Mouse (Mus musculus) midbrain, embryonic 13.5 days (tissue): ENCODE measurements at regions not wholly inside any gene's neighbourhood (a gene's known extent, or its start where the extent isn't known, plus 50 kb on each side); places are given as distances from the start of the nearest gene placed in this dataset.

Source experiments
- ATAC-seq: fragments of 200-750 bp; cut with Nextera tagmentation; 2 replicates; pipeline ENCODE4 v1.8.0; 2017; ENCODE audit warnings: mild to moderate bottlenecking, moderate TSS enrichment, moderate library complexity
- H3K27ac ChIP-seq: fragments of 300-500 bp; sonication (generic); 2 replicates; pipeline ENCODE4 v1.5.1; 2015; ENCODE audit warnings: inconsistent platforms, mild to moderate bottlenecking, moderate library complexity
- H3K27me3 ChIP-seq: fragments of 300-500 bp; sonication (generic); 2 replicates; pipeline ENCODE4 v1.6.1; 2015; ENCODE audit warnings: mild to moderate bottlenecking, inconsistent platforms
- H3K36me3 ChIP-seq: fragments of 300-500 bp; sonication (generic); 2 replicates; pipeline ENCODE4 v1.6.1; 2015; ENCODE audit warnings: mild to moderate bottlenecking, inconsistent platforms
- H3K4me1 ChIP-seq: fragments of 300-500 bp; sonication (generic); replicated peaks from 2 replicates; pipeline ENCODE4 v1.6.1; 2015; ENCODE audit warnings: inconsistent platforms
- H3K4me2 ChIP-seq: fragments of 300-500 bp; sonication (generic); replicated peaks from 2 replicates; pipeline ENCODE4 v1.6.1; 2015; ENCODE audit warnings: moderate library complexity, mild to moderate bottlenecking, inconsistent platforms
- H3K4me3 ChIP-seq: fragments of 300-500 bp; sonication (generic); replicated peaks from 2 replicates; pipeline ENCODE4 v1.5.1; 2015; ENCODE audit warnings: mild to moderate bottlenecking, inconsistent platforms
- H3K9ac ChIP-seq: fragments of 300-500 bp; sonication (generic); replicated peaks from 2 replicates; pipeline ENCODE4 v1.6.1; 2015; ENCODE audit warnings: mild to moderate bottlenecking, inconsistent platforms
- H3K9me3 ChIP-seq: fragments of 300-500 bp; sonication (generic); 2 replicates; pipeline ENCODE4 v1.6.1; 2016; ENCODE audit warnings: mild to moderate bottlenecking, inconsistent platforms
- WGBS: fragments of 180-500 bp; shearing (Covaris S2); methylation state at CpG from one replicate; pipeline ENCODE4 v1.1.7; 2015; 5-methylcytosine and 5-hydroxymethylcytosine counted together

DNA sequence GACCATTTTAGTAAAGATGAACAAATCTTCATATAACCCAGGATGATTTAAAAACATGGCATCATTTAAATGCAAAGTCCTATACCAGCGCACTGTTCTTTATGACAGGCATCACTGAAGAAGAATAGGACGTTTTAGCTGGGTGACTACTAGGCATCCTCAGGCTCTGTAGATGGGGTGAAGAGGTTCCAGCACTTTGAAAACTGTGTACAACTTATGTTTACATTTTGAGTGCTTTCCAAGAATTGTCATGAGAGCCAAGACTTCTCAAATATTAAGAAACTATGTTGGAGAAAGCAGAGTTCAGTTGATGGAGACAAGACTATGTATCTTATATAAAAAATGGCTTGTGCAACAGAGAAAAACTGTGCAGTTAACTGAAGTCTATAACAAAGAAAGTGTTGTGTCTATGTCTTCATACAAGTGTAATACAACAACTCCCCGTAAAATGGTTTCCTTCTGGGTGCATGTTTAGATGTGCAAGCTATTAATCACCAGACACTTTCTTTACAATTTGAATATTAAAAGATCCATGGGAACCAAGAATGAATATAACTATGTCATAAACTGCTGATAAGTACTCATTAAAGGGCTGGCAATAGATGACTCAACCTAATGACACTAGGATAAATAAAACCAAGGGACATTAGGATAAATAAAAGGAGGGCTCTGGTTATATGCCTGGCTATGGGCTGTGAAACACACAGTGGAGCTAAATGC lies 158.5 kb upstream of the Itga4 start:
- no peak overlapping the region for H3K27ac ChIP-seq
- no peaks in the 10 kb centered on the region for H3K36me3 ChIP-seq
- no peaks in the 10 kb centered on the region for H3K9me3 ChIP-seq
- 92% methylated on average over 3 of the region's 3 CpGs for WGBS
- H3K4me3 ChIP-seq, result no peak overlapping the region
- H3K9ac ChIP-seq, result no peak overlapping the region
- H3K4me1 ChIP-seq, result no peaks in the 10 kb centered on the region
- no peak for ATAC-seq
- H3K4me2 ChIP-seq, result no peak overlapping the region
- no peaks in the 10 kb centered on the region for H3K27me3 ChIP-seq

DNA sequence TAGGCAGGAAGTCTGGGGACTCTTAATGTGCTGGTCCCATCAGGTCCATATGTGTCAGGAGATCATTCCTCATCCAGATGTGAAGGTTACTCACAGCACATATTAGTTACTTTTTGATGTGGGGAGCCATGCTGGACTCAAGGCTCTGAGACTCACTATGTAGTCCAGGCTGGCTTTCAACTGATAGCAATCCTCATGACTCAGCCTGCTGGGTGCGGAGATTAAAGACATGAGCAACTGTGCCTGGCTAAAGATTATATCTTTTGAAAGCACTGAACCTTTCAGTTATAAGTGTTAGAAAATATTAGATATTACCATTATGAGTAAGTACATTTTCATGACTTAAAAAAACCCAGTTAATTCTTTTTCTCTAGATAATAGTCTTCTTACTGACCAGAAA lies 155.6 kb upstream of the Itga4 start:
- Histone ChIP-seq H3K27ac (no peak overlapping the region), H3K9me3 (no peaks in the 10 kb centered on the region), H3K4me2 (no peak overlapping the region), H3K9ac (no peak overlapping the region), H3K27me3 (no peaks in the 10 kb centered on the region), H3K4me1 (no peaks in the 10 kb centered on the region), H3K36me3 (no peaks in the 10 kb centered on the region), H3K4me3 (no peak overlapping the region)
- WGBS, result 84% methylated on average over 1 of the region's 1 CpGs
- ATAC-seq, result no peak

DNA sequence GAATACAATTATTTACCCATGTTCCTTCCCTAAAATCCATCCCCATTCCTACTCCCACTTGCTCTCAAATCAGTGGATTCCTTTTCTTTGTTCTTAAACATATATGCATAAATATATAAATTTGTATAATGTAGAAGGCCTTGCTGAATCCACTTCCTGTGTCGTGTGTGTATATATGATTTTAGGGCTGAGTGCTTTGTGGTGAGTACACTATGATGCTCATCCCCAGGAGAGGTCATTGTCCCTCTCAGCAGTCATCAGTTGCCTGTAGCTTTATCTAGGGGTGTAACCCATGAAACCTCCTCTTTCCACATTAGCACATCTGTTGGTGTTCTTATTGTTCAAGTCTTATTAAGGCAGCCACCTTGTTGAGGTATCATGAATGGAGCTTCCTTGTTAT lies 143.6 kb upstream of the Itga4 start:
- no peaks in the 10 kb centered on the region for H3K4me1 ChIP-seq
- no peak overlapping the region for H3K4me3 ChIP-seq
- H3K27ac ChIP-seq, result no peak overlapping the region
- no peaks in the 10 kb centered on the region for H3K27me3 ChIP-seq
- no peak overlapping the region for H3K4me2 ChIP-seq
- no peaks in the 10 kb centered on the region for H3K36me3 ChIP-seq
- H3K9me3 ChIP-seq, result no peaks in the 10 kb centered on the region
- no peak overlapping the region for H3K9ac ChIP-seq
- WGBS, result 96% methylated on average over 1 of the region's 1 CpGs
- ATAC-seq, result no peak

DNA sequence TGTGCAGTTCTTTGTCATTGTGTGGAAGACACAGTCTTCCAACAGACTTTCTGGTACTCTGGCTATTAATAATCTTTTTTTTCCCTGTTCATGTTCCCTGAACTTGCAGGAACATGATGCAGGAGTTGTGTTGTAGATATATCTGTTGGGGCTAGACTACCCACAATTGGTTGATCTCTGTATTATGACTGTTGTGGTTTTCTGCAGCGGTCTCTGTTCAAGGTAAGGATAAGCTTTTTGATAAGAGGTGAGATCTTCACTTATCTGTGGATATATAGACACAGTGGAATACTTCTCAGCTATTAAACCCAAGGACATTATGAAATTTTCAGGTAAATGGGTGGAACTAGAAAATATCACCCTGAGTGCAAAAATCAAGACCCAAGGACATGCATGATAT lies 143.2 kb upstream of the Itga4 start:
- Histone ChIP-seq H3K4me2 (no peak overlapping the region), H3K27ac (no peak overlapping the region), H3K4me3 (no peak overlapping the region), H3K9me3 (no peaks in the 10 kb centered on the region), H3K27me3 (no peaks in the 10 kb centered on the region), H3K9ac (no peak overlapping the region), H3K4me1 (no peaks in the 10 kb centered on the region), H3K36me3 (no peaks in the 10 kb centered on the region)
- ATAC-seq, result no peak
- 91% methylated on average over 1 of the region's 1 CpGs for WGBS

DNA sequence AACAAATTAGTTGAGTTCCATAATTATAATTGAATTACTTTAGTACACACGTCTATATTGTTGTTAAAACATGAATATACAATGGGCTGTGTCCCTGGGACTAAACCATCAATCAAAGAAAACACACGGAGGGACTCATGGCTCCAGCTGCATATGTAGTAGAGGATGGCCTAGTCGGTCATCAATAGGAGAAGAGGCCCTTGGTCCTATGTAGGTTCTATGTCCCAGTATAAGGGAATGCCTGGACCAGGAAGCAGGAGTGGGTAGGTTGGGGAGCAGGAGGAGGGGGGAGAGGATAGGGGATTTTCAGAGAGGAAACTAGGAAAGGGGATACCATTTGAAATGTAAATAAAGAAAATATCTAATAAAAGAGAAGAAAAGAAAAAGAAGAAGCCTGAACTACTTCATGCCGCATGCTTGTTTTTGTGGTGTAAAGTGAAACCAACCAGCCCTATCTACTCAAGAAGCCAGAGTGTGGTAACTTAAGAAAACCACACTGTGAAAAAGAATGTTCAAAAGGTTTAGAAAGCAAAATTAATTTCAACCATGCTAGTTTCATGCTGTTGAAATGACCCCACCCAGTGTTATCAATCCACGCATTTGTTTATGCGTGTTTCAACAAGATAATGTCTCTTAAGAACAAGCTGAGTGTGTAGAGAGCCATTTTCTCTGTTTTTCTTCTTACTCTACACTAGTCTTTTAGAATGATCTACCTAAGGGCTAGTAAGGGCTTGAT lies 134.4 kb upstream of the Itga4 start:
- H3K9me3 ChIP-seq, result no peaks in the 10 kb centered on the region
- H3K27me3 ChIP-seq, result no peaks in the 10 kb centered on the region
- H3K4me3 ChIP-seq, result no peak overlapping the region
- no peak overlapping the region for H3K4me2 ChIP-seq
- H3K27ac ChIP-seq, result no peak overlapping the region
- no peak for ATAC-seq
- WGBS, result 88% methylated on average over 6 of the region's 6 CpGs
- no peaks in the 10 kb centered on the region for H3K36me3 ChIP-seq
- no peak overlapping the region for H3K9ac ChIP-seq
- no peaks in the 10 kb centered on the region for H3K4me1 ChIP-seq

DNA sequence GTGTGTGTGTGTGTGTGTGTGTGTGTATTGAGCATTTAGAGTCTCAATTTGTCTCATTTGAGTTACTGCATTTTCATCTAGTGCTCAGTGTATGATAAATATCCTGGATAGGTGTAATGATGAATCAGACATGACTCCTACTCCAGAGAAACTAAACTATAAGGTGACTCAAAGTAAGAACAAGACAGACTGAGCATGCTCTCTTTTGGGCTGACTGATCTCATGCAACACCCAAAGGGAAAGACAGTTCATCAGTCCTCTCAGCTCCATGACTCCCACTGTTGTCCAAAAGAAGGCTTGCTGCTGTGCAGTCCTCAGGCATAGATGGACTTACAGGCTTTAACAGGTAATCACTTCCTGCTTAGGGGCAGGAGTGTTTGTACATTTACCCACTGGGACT lies 132.7 kb upstream of the Itga4 start:
- Histone ChIP-seq H3K4me3 (no peak overlapping the region), H3K4me1 (no peaks in the 10 kb centered on the region), H3K36me3 (no peaks in the 10 kb centered on the region), H3K27ac (no peak overlapping the region), H3K27me3 (no peaks in the 10 kb centered on the region), H3K9me3 (no peaks in the 10 kb centered on the region), H3K9ac (no peak overlapping the region), H3K4me2 (no peak overlapping the region)
- ATAC-seq, result no peak

DNA sequence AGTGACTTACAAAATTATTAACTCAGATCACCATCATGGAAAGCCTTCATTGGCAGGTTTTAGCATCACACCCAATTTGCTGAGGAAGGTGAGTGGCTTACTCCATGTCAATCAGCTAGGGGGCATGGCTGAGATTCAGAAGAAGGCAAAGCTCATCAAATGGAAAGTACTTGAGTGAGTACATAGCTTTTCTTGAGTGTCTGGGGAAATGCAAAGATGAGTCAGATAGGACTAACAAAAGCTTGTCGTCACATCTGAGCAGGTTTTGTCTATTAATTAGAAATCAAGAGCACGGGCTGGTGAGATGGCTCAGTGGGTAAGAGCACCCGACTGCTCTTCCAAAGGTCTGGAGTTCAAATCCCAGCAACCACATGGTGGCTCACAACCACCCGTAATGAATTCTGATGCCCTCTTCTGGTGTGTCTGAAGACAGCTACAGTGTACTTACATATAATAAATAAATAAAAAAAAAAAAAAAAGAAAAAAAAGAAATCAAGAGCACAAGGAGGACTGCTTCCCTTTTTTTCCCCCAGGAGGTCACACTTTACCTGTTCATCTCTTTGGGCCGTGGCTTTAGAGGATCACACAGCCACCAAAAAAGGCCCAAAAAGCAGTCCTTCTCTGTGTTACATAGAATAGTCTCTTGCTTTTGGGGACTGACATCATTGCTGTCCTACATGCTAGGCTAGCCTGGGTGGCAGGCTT lies 130.8 kb upstream of the Itga4 start:
- Histone ChIP-seq H3K9ac (no peak overlapping the region), H3K4me3 (no peak overlapping the region), H3K4me2 (no peak overlapping the region), H3K27me3 (no peaks in the 10 kb centered on the region), H3K9me3 (no peaks in the 10 kb centered on the region), H3K27ac (no peak overlapping the region), H3K36me3 (no peaks in the 10 kb centered on the region), H3K4me1 (no peaks in the 10 kb centered on the region)
- no peak for ATAC-seq
- WGBS, result 87% methylated on average over 5 of the region's 5 CpGs

DNA sequence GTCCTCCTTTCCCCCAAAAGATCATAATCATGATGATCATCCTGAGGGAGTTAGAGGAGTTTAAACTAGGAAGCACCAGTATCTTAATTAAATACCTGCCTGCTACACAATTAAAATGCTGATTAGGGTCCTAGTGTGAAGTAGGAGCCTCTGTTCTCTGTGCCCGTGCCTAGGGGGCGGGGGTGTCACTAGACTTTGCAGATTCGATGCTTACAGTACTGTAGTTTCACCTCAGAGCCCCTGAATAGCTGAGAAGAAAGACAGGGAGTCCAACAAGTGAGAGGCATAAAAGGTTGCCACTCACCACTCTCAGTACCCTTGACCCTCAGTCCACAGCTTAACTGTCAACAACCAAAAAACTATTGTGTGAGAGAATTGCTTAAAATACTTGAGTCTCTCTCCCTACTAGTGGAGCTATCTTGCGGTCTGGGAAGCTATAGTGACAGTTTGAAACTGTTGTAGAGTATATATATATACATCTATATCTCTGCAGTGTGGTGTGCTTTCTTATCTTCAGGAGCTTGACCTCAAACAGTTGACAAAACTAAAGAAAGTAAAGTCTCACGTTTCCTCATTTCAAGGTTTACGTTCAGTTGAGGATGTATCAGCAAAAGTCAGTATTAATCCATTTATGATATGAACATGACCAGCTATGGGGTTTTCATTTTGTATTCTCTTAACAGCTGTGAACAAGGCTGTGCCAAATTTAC lies 128.9 kb upstream of the Itga4 start:
- H3K4me1 ChIP-seq, result no peaks in the 10 kb centered on the region
- H3K36me3 ChIP-seq, result no peaks in the 10 kb centered on the region
- no peak overlapping the region for H3K4me3 ChIP-seq
- no peak for ATAC-seq
- H3K9me3 ChIP-seq, result no peaks in the 10 kb centered on the region
- 45% methylated on average over 6 of the region's 6 CpGs for WGBS
- no peak overlapping the region for H3K9ac ChIP-seq
- H3K27ac ChIP-seq, result no peak overlapping the region
- H3K27me3 ChIP-seq, result no peaks in the 10 kb centered on the region
- H3K4me2 ChIP-seq, result no peak overlapping the region

DNA sequence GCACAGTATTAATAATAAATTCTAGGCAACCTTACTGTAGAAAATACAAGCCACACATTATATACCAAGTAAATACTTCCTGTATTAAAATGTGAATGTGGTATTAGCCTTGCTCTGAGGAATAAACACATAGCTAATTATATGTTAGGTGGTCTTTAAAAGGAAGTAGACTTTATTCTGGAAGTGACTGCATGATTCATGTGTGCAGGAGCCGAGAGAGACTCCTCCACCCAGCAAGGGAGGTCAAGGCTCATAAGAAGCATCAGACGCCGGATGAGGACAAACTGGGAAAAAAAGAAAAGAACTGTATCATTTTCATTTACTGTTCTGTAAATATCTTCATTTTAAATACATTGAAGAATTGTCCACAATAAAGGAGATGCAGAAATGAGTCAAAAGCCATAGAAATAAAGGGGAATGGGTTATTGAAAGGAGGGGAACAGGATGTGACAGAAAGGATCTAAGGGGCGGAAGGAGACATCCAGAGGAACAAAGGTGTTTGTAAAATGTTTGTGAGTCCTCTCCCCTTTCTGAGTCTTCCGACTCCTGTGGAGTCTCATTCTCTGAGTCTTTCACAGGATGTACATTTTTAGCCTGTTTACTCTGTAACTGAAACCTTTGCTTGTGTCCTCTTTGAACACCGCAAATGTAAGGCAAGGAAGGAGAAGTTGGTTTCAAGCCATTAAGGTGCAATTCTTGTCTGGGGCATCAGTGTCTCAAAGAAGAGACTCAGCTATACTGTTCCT lies 128.1 kb upstream of the Itga4 start:
- Histone ChIP-seq H3K9me3 (no peaks in the 10 kb centered on the region), H3K4me1 (no peaks in the 10 kb centered on the region), H3K36me3 (no peaks in the 10 kb centered on the region), H3K27ac (no peak overlapping the region), H3K4me2 (no peak overlapping the region), H3K4me3 (no peak overlapping the region), H3K9ac (no peak overlapping the region), H3K27me3 (no peaks in the 10 kb centered on the region)
- WGBS, result 79% methylated on average over 6 of the region's 6 CpGs
- no peak for ATAC-seq

DNA sequence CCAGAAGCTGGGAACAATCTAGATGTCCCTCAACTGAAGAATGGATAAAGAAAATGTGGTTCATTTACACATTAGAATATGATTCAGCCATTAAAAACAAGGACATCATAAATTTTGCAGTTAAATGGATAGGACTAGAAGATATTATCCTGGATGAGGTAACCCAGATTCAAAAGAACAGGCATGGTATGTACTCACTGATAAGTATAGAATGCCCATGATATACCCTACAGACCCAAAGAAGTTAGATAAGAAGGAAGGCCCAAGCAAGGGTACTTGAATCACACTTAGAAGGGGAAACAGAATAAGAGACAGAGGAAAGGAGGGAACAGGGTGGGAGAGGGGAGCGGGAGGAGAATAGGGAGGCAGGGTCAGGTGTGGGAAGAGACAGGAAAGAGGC lies 127.4 kb upstream of the Itga4 start:
- H3K4me2 ChIP-seq, result no peak overlapping the region
- WGBS, result 100% methylated on average over 1 of the region's 1 CpGs
- no peak overlapping the region for H3K27ac ChIP-seq
- no peaks in the 10 kb centered on the region for H3K27me3 ChIP-seq
- no peaks in the 10 kb centered on the region for H3K36me3 ChIP-seq
- no peak overlapping the region for H3K9ac ChIP-seq
- H3K4me1 ChIP-seq, result no peaks in the 10 kb centered on the region
- H3K9me3 ChIP-seq, result no peaks in the 10 kb centered on the region
- ATAC-seq, result no peak
- no peak overlapping the region for H3K4me3 ChIP-seq

DNA sequence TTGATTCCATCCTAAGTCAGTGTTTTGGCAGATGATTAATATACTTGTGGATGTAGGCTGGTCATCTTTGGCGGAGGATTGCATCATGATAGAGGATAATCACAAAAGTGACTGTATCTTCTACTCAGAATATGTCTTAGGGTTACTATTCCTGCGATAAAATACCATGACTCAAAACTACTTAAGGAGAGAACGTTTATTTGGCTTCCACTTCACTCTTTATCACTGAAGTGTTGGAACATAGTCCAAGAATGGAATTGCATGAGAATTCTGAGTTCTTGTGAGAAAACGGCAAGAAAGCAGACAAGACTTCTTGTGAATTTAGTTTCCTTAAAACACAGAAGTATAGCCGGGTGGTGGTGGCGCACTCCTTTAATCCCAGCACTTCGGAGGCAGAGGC lies 124.6 kb upstream of the Itga4 start:
- Histone ChIP-seq H3K9me3 (no peaks in the 10 kb centered on the region), H3K4me2 (no peak overlapping the region), H3K36me3 (no peaks in the 10 kb centered on the region), H3K27me3 (no peaks in the 10 kb centered on the region), H3K4me3 (no peak overlapping the region), H3K4me1 (no peaks in the 10 kb centered on the region), H3K9ac (no peak overlapping the region), H3K27ac (no peak overlapping the region)
- 95% methylated on average over 7 of the region's 7 CpGs for WGBS
- no peak for ATAC-seq
